Mouse (Mus musculus): Measurements from ENCODE around the gene Hist1h2bq.
"Not testable (repeated sequence)": the region's sequence is repeated elsewhere in the genome, so short reads cannot be mapped to it uniquely, and the experiment has no call there.

Hist1h2bq gene

GRCm38 (mm10) chr13:21810073-21810472 lies at the start of gene Hist1h2bq, which contains the start of gene Hist1h2ao:
TSS of gene Hist1h2bq (minus strand) at chr13:21810197.
TSS of gene Hist1h2ao (plus strand) at chr13:21810465.
- DNase-seq (ENCODE audit: low spot score in 2 of 2) = not testable (repeated sequence)

- peak; percentile 48 to 70 for DNase-seq (ENCODE audit: low spot score in 2 of 2)
Measured at GRCm38 (mm10) chr13:21855698-21856162, 45.7 kb upstream of the Hist1h2bq start.

DNA sequence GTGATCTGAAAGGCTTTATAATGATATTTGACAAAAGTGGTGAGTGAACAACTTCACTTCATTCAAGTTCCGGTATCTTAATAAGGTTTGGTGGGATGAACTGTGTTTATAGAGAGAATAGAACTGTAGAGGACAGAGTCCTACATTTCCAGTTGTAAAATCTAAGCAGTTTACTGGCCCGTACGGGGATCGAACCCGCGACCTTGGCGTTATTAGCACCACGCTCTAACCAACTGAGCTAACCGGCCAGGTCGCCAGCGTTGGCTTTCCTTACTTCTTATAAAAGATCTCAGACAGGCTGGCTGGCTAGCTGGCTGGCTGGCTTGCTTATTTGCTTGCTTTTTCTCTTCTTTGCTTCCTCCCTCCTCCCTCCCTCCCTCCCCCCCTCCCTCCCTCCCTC lies 45.1 kb upstream of the Hist1h2bq start:
- peak; percentile 73 to 85 for DNase-seq (ENCODE audit: low spot score in 2 of 2)

DNA sequence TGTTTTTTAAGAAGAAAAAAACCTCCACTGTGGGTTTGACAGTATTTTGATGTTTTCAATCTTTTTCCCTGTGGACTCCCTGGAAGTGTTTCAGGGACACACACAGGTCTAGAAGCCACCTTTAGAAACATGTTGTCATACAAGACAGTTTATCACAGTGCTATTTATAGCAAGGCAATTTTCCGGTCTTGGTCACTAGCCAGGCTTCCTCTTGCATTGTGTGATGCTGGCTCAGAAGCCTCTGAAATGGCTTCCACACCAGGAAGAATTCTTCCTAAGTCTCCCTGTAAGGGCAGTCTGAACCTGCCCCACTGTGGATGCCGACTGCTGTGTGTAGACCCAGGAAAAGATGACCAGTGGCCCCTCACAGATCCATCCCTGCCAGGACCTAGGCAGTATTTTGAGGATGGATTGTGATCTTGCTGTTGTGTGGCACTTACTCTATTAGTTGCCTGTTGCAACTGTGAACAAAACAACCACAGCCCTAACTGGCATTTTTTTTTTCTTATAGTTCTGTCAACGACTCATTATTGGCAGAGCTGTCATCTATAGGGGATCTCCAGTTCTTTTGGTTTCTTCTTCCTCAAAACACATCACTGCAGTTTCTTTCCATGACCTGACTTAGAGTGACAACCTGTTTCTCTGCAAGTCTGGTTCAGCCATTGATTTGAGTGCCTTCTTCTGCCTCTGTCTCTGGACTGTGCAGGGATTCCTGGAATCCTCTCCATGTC lies 42.4 kb upstream of the Hist1h2bq start:
- DNase-seq (ENCODE audit: low spot score in 2 of 2) = no peak

GRCm38 (mm10) chr13:21850696-21851095 lies 40.7 kb upstream of the Hist1h2bq start:
- not testable (repeated sequence) for DNase-seq (ENCODE audit: low spot score in 2 of 2)

DNA sequence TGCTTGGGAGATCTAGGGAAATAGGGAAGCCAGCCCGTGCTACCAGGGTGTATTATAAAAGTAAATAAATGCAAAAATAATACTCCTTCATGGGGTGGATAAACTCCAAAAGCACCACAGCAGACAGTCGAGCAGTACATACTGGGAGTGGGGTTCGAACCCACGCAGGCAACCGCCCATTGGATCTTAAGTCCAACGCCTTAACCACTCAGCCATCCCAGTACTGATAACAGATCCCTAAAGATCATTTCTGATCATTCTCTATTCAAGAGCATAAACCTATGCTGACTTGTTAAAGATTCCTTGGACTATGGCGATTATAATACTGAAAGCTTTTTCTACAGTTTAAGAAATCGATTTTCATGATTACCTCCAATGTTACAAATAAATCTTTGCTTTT lies 37.9 kb upstream of the Hist1h2bq start:
- peak in 1 of 2 experiments; percentile 26 for DNase-seq (ENCODE audit: low spot score in 2 of 2)

GRCm38 (mm10) chr13:21846356-21846755 lies 36.4 kb upstream of the Hist1h2bq start:
- not testable (repeated sequence) for DNase-seq (ENCODE audit: low spot score in 2 of 2)

DNA sequence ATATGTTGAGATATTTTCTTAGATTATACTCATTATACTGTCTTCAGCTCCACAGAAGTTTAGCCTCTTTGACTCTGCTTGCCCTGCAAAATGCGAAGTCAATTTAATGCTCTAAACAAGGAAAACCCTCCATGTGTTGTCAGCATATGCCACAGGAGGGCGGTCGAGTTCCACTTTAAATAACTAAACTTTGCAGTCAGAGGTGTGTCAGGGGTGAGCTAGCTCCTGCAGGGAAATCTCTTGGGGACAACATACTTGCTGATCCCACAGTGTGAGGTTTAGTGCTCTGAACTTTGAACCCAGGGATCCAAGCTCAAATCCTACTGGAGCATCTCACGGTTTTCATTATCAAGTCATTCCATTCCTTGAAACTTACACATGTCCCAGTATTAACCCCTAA lies 30.5 kb upstream of the Hist1h2bq start:
- not testable (repeated sequence) for DNase-seq (ENCODE audit: low spot score in 2 of 2)

DNA sequence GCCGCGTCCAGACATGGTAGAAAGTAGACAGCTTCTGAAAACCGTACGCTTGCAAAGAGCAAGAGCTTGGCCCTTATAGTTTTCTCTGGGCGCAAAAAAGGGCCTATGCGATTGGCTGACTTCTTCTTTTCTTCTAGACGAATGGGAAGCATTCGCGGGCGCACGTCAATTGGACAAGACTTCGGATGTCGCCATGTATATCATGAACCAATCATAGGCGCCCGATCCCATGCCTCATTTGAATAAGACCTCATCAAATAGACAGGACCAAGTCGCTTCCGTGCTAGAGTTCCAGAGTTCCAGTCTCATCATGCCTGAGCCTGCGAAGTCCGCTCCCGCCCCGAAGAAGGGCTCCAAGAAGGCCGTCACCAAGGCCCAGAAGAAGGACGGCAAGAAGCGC lies 23.5 kb upstream of the Hist1h2bq start, which contains the start of the genes Hist1h2ap and Hist1h2br:
Gene Hist1h2ap, minus strand, starts transcription at position 47 of the 400 bp plus-strand sequence.
Gene Hist1h2br, plus strand, starts transcription at position 283 of the 400 bp plus-strand sequence.
- DNase-seq (ENCODE audit: low spot score in 2 of 2) = not testable (repeated sequence)

- peak; percentile 24 to 45 for DNase-seq (ENCODE audit: low spot score in 2 of 2)
Measured at GRCm38 (mm10) chr13:21831418-21832394, 21.7 kb upstream of the Hist1h2bq start, which contains the start of gene Hist1h4n. TSS of gene Hist1h4n (minus strand) at chr13:21832196.

- DNase-seq (ENCODE audit: low spot score in 2 of 2) = no peak
Measured at GRCm38 (mm10) chr13:21830344-21830743, 20.3 kb upstream of the Hist1h2bq start.

DNA sequence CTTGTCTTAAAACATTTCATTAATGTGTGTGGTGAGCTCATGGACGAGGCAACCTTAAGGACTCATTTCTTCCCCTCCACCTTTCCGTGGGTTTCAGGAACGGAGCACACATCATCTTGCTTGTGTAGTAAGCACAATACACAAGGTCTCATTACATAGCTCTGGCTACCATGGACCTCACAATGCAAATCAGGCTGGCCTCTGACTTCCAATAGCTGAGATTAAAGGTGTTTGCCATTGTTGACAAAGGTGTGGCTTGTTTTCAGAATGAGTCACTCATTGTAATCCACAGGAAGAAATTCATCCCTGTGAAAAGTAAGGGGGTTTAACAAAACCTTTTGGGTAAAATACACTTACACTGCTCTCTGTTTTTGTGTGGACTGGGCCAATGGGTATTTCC lies 18.5 kb upstream of the Hist1h2bq start:
- DNase-seq (ENCODE audit: low spot score in 2 of 2) = no peak

GRCm38 (mm10) chr13:21820082-21820890 lies 10.3 kb upstream of the Hist1h2bq start:
- not testable (repeated sequence) for DNase-seq (ENCODE audit: low spot score in 2 of 2)

DNA sequence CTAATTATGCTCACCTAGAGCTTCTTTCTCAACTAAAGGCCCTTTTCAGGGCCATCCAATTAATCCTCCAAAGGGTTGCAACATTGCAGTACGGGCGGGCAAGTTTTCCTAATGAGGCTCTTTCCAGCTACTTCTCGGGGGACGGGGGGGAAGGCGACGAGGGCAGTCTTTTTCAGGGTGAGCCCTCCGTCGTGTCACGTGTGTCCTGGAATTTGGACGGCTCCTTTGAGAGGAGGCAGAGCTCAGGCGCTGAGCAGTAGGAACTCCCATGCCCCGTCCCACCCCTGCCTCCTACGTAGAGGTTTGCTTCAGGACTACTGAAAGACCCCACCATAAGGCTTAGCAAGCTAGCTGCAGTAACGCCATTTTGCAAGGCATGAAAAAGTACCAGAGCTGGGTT lies 2.1 kb upstream of the Hist1h2bq start:
- DNase-seq (ENCODE audit: low spot score in 2 of 2) = not testable (repeated sequence)

DNA sequence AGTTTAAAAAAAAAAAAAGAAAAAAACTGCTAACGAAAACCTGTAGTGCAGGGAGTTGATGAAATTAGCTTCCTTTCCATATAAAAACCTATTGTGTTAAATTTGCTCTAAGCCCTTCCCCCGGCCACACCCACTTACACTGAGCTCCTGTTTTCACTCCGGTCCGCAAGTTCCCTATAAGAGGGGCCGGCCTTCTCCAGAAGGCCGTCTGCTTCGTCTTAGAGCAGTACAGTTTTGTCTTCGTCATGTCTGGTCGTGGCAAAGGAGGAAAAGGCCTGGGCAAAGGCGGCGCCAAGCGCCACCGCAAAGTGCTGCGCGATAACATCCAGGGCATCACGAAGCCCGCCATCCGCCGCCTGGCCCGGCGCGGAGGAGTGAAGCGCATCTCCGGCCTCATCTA lies 1.5 kb upstream of the Hist1h2bq start, which contains the start of gene Hist1h4m:
Gene Hist1h4m, plus strand, starts transcription at position 208 of the 400 bp plus-strand sequence.
- peak in 1 of 2 experiments; percentile 39 for DNase-seq (ENCODE audit: low spot score in 2 of 2)

GRCm38 (mm10) chr13:21811074-21811473 lies 1.1 kb upstream of the Hist1h2bq start:
- not testable (repeated sequence) for DNase-seq (ENCODE audit: low spot score in 2 of 2)

- not testable (repeated sequence) for DNase-seq (ENCODE audit: low spot score in 2 of 2)
Measured at GRCm38 (mm10) chr13:21803058-21803457, 6.9 kb downstream of the Hist1h2bq start.

DNA sequence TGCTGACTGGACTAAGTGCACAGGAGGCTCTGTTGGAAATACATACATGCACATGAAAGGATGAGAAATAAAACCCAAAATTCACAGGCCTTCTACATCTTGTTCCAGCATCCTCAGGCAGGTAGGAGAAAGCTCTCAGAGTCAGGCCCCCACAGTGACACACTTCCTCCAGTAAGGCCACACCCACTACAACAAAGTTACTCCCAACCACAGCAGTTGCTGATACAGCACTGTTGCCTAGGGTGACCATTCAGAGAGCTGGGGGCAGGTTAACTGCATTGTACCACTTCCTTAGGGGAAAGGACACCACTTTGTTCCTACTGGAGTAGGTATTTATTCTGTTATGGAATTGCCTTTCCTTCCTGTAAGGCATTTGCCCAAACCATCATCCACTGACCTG lies 12.8 kb downstream of the Hist1h2bq start:
- not testable (repeated sequence) for DNase-seq (ENCODE audit: low spot score in 2 of 2)

- DNase-seq (ENCODE audit: low spot score in 2 of 2) = no peak
Measured at GRCm38 (mm10) chr13:21795584-21795983, 14.4 kb downstream of the Hist1h2bq start.

- no peak for DNase-seq (ENCODE audit: low spot score in 2 of 2)
Measured at GRCm38 (mm10) chr13:21790601-21791283, 19.3 kb downstream of the Hist1h2bq start.
